Mouse (Mus musculus) T-helper 2 cell (primary cell): ENCODE measurements around the gene Pank1.

Experiments used
- in situ Hi-C: fragments of 300-600 bp; cut with MboI, MseI; formaldehyde crosslinking; loops from one replicate; pipeline ENCODE4 v1.15.1; 2025; ENCODE audit warnings: high pct_unique_total_duplicates

Pank1 gene

GRCm38 (mm10) chr19:34879624-34880023 is 369 bp upstream of the Pank1 start:
- in situ Hi-C loops: no loop called here

DNA sequence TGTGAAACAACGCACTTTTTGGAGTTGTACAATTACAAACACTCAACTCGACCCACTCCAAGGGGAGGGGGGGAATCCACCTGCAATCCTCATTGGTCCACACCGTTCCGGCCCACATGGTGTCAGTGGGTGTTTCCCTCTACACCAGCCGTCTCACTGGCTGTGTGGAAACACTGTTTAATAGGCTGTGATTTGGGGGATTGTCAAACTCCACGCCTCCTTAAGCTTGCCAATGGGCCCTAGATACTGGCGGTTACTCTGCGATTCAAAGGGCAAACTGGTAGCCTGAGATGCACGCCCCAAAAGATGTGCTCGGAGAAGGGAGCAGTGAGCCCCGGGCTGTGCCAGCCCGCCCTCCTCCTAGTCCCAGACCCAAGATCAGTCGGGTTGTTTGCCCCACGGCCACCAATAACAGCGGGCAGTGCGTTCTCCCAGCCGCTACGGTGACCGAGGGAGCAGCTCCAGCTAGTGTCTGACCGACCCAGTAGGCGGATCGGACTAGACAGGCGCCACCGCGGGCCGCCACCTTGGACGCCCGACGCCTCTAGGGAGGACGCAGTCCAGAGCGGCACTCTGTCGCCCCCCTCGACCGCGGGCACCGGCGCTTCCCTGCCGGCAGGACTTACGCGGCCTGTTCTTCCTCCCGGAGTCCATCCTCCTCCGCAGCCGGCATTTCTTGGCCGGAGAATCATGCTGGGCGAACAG is 1.2 kb downstream of the Pank1 start:
- in situ Hi-C loops: no loop called here

DNA sequence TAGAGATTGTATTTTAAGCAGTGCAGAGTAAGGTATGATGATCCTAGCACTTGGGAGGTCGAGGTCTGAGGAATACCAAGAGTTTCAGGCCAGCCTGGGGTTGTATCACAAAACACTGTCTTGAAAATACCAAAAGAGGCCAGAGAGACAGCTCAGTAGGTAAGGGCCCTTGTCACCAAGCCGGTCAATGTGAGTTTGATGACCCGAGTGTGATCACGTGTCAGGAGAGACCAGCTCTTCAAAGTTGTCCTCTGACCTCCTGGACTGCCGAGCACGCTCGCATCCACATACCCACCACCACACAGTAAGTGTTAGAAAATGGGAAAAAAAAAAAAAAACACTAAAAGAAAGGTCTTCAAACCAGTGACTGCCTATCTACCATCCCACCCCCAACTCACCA is 2.6 kb downstream of the Pank1 start:
- in situ Hi-C loops: no loop called here

- in situ Hi-C loops: no loop called here
Observed at GRCm38 (mm10) chr19:34869375-34869774, 9.9 kb downstream of the Pank1 start.

DNA sequence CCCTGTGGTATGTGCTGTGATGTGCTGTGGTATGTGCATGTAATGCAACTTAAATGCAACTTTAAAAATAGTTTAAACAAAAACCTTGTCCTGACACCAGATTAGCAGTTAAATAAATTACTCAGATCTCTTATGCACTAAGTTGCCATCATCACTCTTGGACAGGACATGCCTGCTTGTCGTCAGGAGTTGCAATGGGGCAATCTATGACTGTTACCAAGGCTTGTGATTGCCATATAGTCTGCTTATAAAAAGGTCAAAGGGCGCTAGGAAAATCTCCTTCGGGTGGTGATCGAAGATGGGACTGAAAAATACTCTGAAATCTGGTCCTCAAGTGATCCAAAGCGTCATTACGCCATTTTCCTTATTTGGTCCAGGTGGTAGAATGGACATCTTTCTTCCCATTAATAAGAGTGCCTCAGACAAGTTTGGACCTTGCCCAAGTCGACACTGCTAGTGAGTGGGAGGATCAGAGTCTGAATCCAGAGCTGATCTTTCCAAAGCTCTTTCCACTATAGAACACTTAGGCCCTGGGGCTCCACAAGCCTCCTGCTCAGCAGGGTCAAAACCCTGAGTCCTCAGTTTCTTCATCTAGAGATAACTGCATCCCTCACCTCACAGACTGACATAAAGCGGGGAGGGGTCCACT is 11.0 kb downstream of the Pank1 start:
- in situ Hi-C loops: no loop called here

- in situ Hi-C loops: no loop called here
Observed at GRCm38 (mm10) chr19:34863737-34864136, 15.5 kb downstream of the Pank1 start.

GRCm38 (mm10) chr19:34856021-34856651 is 23.1 kb downstream of the Pank1 start:
- in situ Hi-C loops: no loop called here

- in situ Hi-C loops: no loop called here
Observed at GRCm38 (mm10) chr19:34851161-34851560, 28.1 kb downstream of the Pank1 start.

DNA sequence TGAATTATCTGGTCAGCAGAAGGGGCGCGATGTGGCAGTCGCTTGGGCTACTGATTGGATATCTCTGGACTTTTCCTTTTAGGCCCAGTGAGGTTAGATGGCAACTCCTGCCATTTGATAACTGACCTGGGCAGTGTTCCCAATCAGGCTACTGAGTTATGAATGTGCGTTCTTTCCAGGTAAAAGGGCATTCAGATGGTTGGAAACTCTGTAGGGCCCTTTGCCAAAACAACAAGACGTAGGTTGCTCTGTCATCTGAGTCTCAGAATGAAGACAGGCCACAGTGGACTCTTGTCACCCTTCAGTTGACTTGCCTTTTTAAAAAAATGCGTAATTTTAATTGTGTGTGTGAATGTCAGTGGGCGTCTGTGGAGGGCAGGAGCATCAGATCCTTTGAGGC is 29.8 kb downstream of the Pank1 start:
- in situ Hi-C loops: no loop called here

DNA sequence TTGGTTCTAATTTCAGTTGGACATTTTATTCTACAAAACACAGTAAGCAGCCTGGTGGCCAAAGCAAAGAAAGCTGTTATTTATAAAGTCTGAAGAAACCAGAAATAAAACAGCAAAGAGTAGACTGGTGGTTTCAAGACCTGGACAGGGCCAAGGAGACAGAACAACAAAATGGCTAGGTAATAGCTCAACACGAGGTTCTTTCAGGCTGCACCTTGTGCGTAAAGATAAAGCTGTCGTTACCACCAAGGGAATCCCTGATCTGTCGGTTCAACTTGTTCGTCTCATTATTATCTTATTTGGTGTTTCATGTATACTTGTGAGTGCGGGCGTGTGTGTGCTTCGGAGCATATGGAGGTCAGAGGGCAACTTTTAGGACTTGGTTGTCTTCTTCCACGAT is 31.1 kb downstream of the Pank1 start:
- in situ Hi-C loops: no loop called here

GRCm38 (mm10) chr19:34847103-34847502 is 32.2 kb downstream of the Pank1 start:
- in situ Hi-C loops: no loop called here

GRCm38 (mm10) chr19:34846508-34847038 is 32.7 kb downstream of the Pank1 start:
- in situ Hi-C loops: no loop called here

GRCm38 (mm10) chr19:34846005-34846404 is 33.2 kb downstream of the Pank1 start:
- in situ Hi-C loops: no loop called here

DNA sequence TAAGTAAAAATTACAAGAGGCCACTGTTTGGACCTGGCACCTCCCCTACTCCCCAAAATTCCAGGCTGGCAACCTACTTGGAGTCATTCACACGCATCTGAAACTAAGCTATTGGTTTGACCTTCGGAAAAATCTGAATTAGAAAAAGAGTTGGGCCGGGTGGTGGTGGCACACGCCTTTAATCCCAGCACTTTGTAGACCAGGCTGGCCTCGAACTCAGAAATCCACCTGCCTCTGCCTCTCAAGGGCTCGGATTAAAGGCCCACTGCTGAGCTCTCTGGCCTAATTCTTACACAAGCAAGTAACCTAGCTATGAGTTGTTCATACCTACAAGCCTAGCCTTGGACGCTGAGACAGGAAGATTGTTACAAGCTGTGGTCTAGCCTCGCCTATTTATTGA is 33.9 kb downstream of the Pank1 start:
- in situ Hi-C loops: no loop called here

GRCm38 (mm10) chr19:34844760-34845159 is 34.5 kb downstream of the Pank1 start:
- in situ Hi-C loops: no loop called here

GRCm38 (mm10) chr19:34844047-34844446 is 35.2 kb downstream of the Pank1 start:
- in situ Hi-C loops: no loop called here

DNA sequence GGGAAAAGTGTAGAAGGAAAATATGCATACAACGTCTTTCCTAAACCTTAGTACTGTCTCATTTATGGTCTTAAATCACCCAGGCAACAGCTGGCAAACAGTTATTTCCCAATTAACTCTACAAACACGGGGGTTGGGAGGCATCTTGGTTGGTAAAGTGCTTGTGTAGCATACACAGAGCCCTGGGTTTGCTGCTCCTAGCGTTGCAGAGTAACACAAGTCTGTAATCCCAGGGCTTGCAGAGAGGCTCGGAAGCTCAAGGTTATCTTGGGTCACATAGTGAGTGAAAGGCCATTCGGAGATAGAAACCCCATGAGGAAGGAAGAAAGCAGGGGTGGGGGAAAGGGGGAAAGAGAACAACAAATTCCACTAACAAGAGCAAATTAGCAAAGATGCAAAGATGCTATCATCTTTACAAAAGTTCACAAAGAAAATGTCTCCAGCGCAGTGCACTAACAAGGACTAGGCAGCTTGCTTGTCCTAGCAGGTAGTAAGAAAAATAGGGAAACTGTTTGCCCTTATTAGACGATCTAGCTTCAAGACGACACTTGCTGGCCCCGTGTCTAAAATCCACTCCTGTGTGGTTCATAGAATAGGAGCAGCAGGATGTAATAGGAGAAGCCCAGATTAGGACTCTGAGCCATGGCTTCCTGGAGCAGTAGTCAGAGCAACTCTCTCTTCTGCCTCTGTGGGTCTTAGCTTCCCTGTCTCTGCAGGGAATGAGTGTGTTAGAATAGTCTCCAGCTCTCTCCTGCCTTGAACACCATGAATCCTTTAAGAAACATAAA is 37.3 kb downstream of the Pank1 start:
- in situ Hi-C loops: no loop called here

DNA sequence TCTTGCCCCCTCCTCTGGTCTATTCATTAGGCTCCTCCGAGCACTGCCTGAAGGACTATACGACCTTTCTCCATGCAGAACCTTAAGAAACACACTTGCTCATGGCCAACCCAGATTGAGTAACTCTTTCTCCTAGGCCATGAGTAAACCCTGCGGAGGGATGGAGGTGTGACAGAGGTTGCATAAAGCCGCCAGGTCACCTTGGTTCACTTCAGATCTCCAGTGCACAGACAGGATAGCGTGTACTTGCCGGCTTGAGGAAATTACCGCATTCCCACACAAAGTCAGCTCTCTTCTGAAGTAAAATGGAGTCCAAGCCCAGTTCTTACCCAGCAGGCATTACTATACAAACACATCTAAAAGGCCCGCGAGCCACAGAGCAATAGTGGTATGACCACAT is 40.6 kb downstream of the Pank1 start:
- in situ Hi-C loops: no loop called here

GRCm38 (mm10) chr19:34831702-34832101 is 47.6 kb downstream of the Pank1 start:
- in situ Hi-C loops: no loop called here

GRCm38 (mm10) chr19:34827916-34828635 is 51.2 kb downstream of the Pank1 start:
- in situ Hi-C loops: no loop called here

- in situ Hi-C loops: no loop called here
Observed at GRCm38 (mm10) chr19:34827444-34827843, 51.8 kb downstream of the Pank1 start.
